Mouse (Mus musculus): ENCODE results near the gene Cfdp1. TPM values are rescaled to one million over a fixed set of nuclear protein-coding genes. Genes with fewer than 3 reads are reported as not detected.
A peak's percentile ranks its signal among the peaks of the same experiment; 100 is the strongest.

Gene Cfdp1
- polyA plus RNA-seq, 1 experiment = 16.9 TPM

DNA sequence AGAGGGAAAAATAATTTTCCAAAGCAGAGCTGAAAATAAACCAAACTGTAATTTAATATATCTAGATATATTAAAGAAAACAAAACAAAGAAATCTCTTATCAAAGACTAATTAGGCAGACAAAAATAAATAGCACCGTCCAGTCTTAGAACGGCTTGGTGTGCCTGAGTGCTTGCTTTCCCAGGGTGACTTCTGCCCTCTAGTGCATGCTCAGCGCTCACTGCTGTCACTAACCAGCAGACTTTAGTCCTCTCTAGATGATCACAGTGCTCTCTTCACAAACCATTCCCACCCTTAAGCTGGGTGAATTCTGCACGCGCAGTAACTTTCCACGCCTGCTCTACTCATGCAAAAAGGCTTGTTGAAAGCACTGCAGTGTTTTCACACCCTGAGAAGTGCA lies 28.9 kb downstream of the Cfdp1 start:
- Histone ChIP-seq H3K4me3 (replicated peaks) (no peak overlapping the region), H3K4me1 (peaks cover 15% of the 10 kb centered on the region), H3K27me3 (replicated peaks) (peaks cover 20% of the 10 kb centered on the region), H3K9me3 (no peaks in the 10 kb centered on the region; the same call in 1 of the 2 replicates), H3K36me3 (replicated peaks; ENCODE audit: low read length) (peaks cover 58% of the 10 kb centered on the region)
- TF ChIP-seq GATA1 (IDR thresholded peaks at IDR 0.05; ENCODE audit: borderline replicate concordance, low read length) (no peak), FLI1 (IDR thresholded peaks at IDR 0.05; ENCODE audit: low read length) (no peak)

DNA sequence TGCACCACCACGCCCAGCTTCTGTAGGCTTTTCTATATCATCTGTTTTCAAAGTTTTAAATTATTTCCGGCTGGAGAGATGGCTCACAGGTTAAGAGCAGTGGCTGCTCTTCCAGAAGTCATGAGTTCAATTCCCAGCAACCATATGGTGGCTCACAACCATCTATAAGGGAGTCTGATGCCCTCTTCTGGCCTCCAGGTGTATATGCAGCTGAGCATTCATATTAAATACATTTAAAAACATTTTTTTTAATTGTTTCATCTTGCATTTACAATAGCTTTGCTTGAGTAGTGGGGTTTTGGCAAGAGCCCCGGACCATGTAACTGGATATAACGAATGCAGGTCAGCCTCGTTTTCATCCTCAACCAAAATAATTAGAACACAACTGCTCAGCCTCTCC lies 29.8 kb downstream of the Cfdp1 start:
- Histone ChIP-seq H3K9me3 (no peaks in the 10 kb centered on the region; the same call in 1 of the 2 replicates), H3K27me3 (replicated peaks) (peaks cover 27% of the 10 kb centered on the region), H3K36me3 (replicated peaks; ENCODE audit: low read length) (peaks cover 56% of the 10 kb centered on the region), H3K4me3 (replicated peaks) (no peak overlapping the region), H3K4me1 (peaks cover 23% of the 10 kb centered on the region)
- TF ChIP-seq FLI1 (IDR thresholded peaks at IDR 0.05; ENCODE audit: low read length) (no peak), GATA1 (IDR thresholded peaks at IDR 0.05; ENCODE audit: borderline replicate concordance, low read length) (no peak)

DNA sequence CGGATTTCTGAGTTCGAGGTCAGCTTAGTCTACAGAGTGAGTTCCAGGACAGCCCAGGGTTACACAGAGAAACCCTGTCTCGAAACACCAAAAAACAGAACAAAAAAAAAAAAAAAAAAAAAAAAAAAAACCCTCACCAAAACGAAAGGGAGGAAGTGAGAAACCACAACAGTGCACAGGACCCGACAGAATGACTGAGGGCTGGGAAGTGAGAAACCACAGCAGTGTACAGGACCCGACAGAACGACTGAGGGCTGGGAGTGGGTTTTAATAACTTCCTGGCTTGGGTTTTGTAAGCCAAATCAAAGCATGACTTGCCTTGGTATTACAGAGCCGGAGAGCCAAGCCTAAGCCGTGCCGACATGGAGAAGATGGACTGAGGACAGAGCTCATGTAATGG lies 32.9 kb downstream of the Cfdp1 start:
- TF ChIP-seq GATA1 (IDR thresholded peaks at IDR 0.05; ENCODE audit: borderline replicate concordance, low read length) = no peak
- no peak for TF ChIP-seq FLI1 (IDR thresholded peaks at IDR 0.05; ENCODE audit: low read length)
- Histone ChIP-seq H3K4me3 (replicated peaks) (peak overlapping the region; percentile 85), H3K27me3 (replicated peaks) (peaks cover 35% of the 10 kb centered on the region), H3K9me3 (peaks cover 3% of the 10 kb centered on the region; the same call in 1 of the 2 replicates), H3K4me1 (peaks cover 34% of the 10 kb centered on the region), H3K36me3 (replicated peaks; ENCODE audit: low read length) (peaks cover 41% of the 10 kb centered on the region)

DNA sequence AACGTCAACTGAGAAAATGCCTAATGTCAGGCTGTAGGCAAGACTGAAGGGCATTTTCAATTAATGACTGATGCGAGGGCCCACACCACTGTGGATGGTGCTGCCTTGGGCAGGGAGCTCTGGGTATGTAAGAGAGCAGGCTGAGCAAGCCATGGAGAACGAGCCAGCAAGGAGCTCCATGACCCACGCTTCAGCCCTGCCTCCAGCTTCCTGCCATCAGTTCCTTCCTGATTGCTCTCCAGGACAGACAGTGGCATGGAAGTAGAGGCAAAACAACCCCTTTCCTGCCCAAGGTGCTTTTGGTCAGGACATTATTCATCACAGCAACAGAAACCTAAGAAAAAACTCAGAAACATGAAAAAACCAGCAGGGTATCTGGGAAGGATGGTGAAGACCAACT lies 33.4 kb downstream of the Cfdp1 start:
- Histone ChIP-seq H3K4me1 (peaks cover 34% of the 10 kb centered on the region), H3K36me3 (replicated peaks; ENCODE audit: low read length) (peaks cover 46% of the 10 kb centered on the region), H3K27me3 (replicated peaks) (peaks cover 38% of the 10 kb centered on the region), H3K4me3 (replicated peaks) (peak overlapping the region; percentile 72), H3K9me3 (peaks cover 3% of the 10 kb centered on the region; the same call in 1 of the 2 replicates)
- no peak for TF ChIP-seq GATA1 (IDR thresholded peaks at IDR 0.05; ENCODE audit: borderline replicate concordance, low read length)
- no peak for TF ChIP-seq FLI1 (IDR thresholded peaks at IDR 0.05; ENCODE audit: low read length)

DNA sequence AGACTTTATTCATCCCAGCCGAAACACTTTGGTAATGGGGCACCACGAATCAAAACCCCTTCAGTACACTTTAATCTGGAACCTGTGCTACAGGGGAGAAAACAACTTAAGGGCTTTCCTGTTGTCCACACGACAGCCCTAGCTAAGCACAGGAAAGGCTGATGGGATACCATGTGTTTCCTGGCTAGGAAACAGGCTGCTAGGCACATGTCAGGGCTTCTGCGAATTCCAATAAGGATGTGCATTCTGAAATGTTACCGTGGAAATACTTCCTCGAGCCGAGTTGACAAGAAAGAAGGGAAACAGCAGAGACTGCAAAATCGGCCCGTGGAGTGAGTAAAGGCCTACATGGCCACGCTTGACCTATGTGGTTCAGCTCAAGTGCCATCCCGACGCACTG lies 34.1 kb downstream of the Cfdp1 start:
- TF ChIP-seq GATA1 (IDR thresholded peaks at IDR 0.05; ENCODE audit: borderline replicate concordance, low read length) (no peak), FLI1 (IDR thresholded peaks at IDR 0.05; ENCODE audit: low read length) (no peak)
- H3K4me1 ChIP-seq = peaks cover 34% of the 10 kb centered on the region
- no peak overlapping the region for H3K4me3 ChIP-seq (replicated peaks)
- H3K9me3 ChIP-seq = peaks cover 3% of the 10 kb centered on the region; the same call in 1 of the 2 replicates
- peaks cover 39% of the 10 kb centered on the region for H3K27me3 ChIP-seq (replicated peaks)
- H3K36me3 ChIP-seq (replicated peaks; ENCODE audit: low read length) = peaks cover 44% of the 10 kb centered on the region

DNA sequence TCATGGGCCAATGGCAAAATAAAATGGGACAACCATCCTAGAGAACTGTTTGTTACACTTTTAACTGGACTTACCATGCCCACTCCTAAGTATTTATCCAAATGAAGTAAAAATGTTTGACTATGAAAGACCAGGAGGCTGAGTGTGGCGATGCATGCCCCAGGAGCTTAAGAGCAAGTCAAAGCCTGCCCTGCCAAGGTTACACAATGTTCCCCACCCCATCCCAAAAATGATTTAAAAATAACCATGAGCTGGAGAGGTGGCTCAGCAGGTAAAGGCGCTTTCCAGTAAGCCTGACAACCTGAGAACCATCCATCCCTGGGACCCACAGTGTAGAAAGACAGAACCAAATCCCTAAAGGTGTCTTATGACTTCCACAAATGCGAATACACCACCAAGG lies 35.5 kb downstream of the Cfdp1 start:
- Histone ChIP-seq H3K4me1 (peaks cover 34% of the 10 kb centered on the region), H3K27me3 (replicated peaks) (peaks cover 46% of the 10 kb centered on the region), H3K9me3 (0 out of 2 replicates have a peak, but pooled peaks cover 3% of the 10 kb centered on the region), H3K4me3 (replicated peaks) (no peak overlapping the region), H3K36me3 (replicated peaks; ENCODE audit: low read length) (peaks cover 46% of the 10 kb centered on the region)
- TF ChIP-seq GATA1 (IDR thresholded peaks at IDR 0.05; ENCODE audit: borderline replicate concordance, low read length) = no peak
- no peak for TF ChIP-seq FLI1 (IDR thresholded peaks at IDR 0.05; ENCODE audit: low read length)

DNA sequence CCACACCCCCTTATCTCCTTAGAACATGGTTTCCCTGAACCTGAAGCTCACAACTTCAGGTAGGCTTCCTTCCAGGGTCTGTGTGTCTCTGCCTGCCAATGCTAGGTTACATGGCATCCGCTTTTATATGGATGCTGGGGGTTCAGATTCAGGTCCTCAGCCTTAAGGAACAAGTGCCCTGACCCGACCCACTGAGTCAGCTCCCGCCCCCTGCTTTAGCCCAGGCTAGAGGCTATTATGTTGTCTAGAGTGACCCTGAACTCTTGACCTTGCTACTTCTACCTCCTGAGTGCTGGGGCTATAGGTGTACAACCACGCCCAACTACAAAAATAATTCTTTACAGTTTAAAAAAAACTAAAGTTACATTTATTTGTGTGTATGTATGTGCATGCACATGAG lies 39.0 kb downstream of the Cfdp1 start:
- 0 out of 2 replicates have a peak, but pooled peaks cover 6% of the 10 kb centered on the region for H3K9me3 ChIP-seq
- peaks cover 54% of the 10 kb centered on the region for H3K36me3 ChIP-seq (replicated peaks; ENCODE audit: low read length)
- TF ChIP-seq FLI1 (IDR thresholded peaks at IDR 0.05; ENCODE audit: low read length) = no peak
- TF ChIP-seq GATA1 (IDR thresholded peaks at IDR 0.05; ENCODE audit: borderline replicate concordance, low read length) = no peak
- peaks cover 27% of the 10 kb centered on the region for H3K4me1 ChIP-seq
- no peak overlapping the region for H3K4me3 ChIP-seq (replicated peaks)
- peaks cover 26% of the 10 kb centered on the region for H3K27me3 ChIP-seq (replicated peaks)

DNA sequence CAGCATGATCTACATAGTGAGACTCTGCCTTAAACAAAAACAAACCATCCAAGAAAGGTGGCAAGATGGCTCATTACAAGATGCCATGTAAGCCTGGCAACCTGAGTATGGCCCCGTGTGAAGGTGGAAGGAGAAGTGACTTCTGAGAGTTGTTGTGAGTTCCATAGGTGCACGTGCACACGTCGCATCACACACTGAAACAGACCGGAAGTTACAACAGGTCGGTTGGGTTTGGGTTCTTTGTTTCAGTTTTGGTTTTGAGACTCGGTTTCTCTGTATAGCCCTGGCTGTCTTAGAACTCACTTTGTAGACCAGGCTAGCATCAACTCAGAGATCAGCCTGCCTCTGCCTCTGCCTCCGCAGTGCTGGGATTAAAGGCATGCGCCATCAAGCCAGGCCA lies 40.3 kb downstream of the Cfdp1 start:
- TF ChIP-seq FLI1 (IDR thresholded peaks at IDR 0.05; ENCODE audit: low read length) (no peak), GATA1 (IDR thresholded peaks at IDR 0.05; ENCODE audit: borderline replicate concordance, low read length) (no peak)
- Histone ChIP-seq H3K4me1 (peaks cover 19% of the 10 kb centered on the region), H3K36me3 (replicated peaks; ENCODE audit: low read length) (peaks cover 48% of the 10 kb centered on the region), H3K4me3 (replicated peaks) (no peak overlapping the region), H3K9me3 (0 out of 2 replicates have a peak, but pooled peaks cover 6% of the 10 kb centered on the region), H3K27me3 (replicated peaks) (peaks cover 21% of the 10 kb centered on the region)

DNA sequence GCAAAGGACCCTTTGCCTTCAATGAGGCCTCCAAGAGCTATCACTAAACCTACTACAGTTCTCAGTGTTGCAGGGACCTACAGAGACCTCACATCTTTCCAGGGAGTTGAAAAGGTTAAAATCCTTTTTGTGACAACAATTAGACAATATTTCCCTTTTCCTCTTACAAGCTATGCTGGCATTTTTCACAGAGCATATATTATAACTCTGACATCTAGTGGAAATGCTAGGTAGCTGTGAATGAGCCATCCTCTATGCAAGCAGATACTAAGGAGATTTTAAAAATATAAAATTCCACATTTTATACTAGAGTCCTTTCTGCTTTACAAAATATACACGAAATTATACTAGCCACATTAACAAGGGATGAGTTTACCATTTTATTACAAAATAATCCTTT lies 41.3 kb downstream of the Cfdp1 start:
- Histone ChIP-seq H3K9me3 (0 out of 2 replicates have a peak, but pooled peaks cover 6% of the 10 kb centered on the region), H3K36me3 (replicated peaks; ENCODE audit: low read length) (peaks cover 45% of the 10 kb centered on the region), H3K27me3 (replicated peaks) (peaks cover 18% of the 10 kb centered on the region), H3K4me1 (peaks cover 13% of the 10 kb centered on the region), H3K4me3 (replicated peaks) (no peak overlapping the region)
- TF ChIP-seq FLI1 (IDR thresholded peaks at IDR 0.05; ENCODE audit: low read length) (no peak), GATA1 (IDR thresholded peaks at IDR 0.05; ENCODE audit: borderline replicate concordance, low read length) (no peak)

DNA sequence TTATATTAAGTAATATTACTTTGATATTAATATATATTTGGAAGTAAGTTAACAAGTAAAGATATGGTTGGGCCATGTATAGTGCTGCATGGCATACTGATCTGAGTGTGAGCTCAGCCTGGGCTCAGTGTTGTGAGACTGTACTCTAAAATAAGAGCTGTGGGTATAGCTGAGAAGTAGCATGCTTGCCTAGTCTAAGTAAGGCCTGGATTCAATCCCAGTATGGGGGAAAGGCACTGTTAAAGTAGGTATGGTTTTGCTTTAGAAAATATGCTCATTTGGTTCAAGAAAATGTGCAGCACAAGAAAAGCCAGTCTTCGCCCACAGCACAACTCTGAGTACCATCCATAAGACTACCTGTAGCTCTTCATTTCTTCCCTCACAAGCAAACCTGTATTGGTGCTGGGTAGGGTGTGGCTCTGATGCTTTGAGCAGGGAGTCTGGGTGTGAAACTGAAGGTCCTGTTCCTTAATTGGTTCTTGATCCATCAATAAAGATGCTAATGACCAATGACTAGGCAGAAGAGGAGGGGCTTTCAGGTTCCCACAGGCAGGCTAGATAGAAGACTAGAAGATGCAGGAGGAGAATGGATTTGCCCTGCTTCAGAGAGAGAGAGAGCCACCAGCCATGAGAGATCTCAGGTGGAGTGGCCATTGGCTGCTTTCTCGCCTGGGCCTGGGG lies 43.3 kb downstream of the Cfdp1 start:
- Histone ChIP-seq H3K4me1 (peaks cover 13% of the 10 kb centered on the region), H3K36me3 (replicated peaks; ENCODE audit: low read length) (peaks cover 34% of the 10 kb centered on the region), H3K9me3 (0 out of 2 replicates have a peak, but pooled peaks cover 3% of the 10 kb centered on the region), H3K27me3 (replicated peaks) (peaks cover 11% of the 10 kb centered on the region), H3K4me3 (replicated peaks) (no peak overlapping the region)
- TF ChIP-seq FLI1 (IDR thresholded peaks at IDR 0.05; ENCODE audit: low read length) (no peak), GATA1 (IDR thresholded peaks at IDR 0.05; ENCODE audit: borderline replicate concordance, low read length) (no peak)

Data from megakaryocyte, embryonic 14.5 days (primary cell).